Mouse (Mus musculus): ENCODE measurements at regions not wholly inside any gene's neighbourhood (a gene's known extent, or its start where the extent isn't known, plus 50 kb on each side); places are given as distances from the start of the nearest gene placed in this dataset.

DNA sequence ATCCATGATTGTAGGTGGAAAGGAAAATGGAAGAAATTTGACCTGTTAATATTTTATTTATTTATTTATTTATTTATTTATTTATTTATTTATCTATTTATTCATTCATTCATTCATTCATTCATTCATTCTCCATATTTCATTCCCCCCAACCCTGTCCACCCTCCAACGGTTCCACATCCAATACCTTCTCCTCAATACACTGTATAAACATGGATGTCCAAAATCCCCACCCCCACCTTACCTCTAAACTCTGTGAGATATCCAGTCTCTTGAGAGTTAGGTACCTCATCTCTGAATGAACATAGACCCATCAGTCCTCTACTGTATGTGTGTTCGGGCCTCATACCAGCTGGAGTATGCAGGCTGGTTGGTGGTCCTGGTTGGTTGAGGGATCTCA is 212.2 kb downstream of the Cdh7 start:
- DNase-seq, result no peak

DNA sequence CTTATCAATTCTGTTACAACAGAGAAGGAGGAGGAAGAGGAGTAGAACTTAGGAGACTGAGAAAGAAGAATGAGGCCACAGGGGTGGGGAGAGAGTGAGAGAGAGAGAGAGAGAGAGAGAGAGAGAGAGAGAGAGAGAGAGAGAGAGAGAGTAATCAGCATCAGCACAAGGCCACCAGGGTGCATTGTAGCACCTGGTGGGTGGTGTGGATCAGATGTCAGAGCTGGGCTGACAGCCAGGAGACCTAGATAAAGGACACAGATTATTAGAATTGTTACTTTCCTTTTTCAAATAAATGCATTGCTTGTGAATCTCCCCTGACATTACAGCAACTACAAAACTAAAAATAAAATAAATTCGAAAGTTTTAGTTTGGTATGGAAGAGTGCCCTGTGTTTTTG is 233.7 kb downstream of the Cdh7 start:
- peak; percentile 2 for DNase-seq

- DNase-seq, result no peak
Observed at GRCm38 (mm10) chr1:110246218-110246617, 264.0 kb downstream of the Cdh7 start.
